Mouse (Mus musculus): Measurements from ENCODE around the gene Akap13.

The Akap13 gene

GRCm38 (mm10) chr7:75801621-75802358 lies 346.5 kb downstream of the Akap13 start:
- DNase-seq: no peak

- DNase-seq: no peak
Observed at GRCm38 (mm10) chr7:75802887-75803286, 347.6 kb downstream of the Akap13 start.
